In the genomic region with DNA sequence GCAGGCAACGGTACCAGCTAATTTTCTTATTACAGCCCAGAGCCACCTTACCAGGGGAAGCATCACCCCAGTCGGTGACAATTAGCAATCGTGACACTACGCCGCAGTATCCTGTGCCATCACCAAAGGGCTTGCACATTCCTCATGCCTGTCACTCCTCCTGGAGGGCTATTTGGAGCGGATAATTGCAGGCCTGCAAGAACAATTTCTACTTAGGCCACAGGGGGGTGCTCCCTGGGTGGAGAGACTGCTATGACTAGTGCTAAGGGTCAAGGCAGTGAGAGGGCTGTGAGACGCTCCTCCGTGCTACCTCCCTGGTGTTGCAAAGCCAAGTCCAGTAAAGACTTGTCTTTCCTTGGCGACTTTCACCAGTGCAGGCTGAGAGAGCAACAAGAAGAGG, we compare ENCODE assay signal across 14 mouse cellular contexts. TPM values are rescaled to one million over a fixed set of nuclear protein-coding genes. Genes with fewer than 3 reads are reported as not detected.
DNase-seq lines count a peak whose midpoint lies in the region; ATAC-seq and TF ChIP-seq lines count a peak whose summit lies in the region.
"Had no signal": no experiment of that assay in that cellular context is flagged by ENCODE, and none has a peak within 500 bp of the region (broad histone marks: within the 10 kb centered on the region; RNA-seq: fewer than 3 reads in every experiment).

No protein-coding gene starts in this region.

- intact Hi-C loops in heart, postnatal 10 days (cut with DNase I): no loop called here

- TF ChIP-seq EP300 in ES-Bruce4 (IDR thresholded peaks at IDR 0.05; ENCODE audit: insufficient read depth, low read depth, low read length): no peak

- no peak overlapping the region for H3K27ac ChIP-seq in heart, embryonic 12.5 days (ENCODE audit: poor library complexity, severe bottlenecking)
- H3K27ac ChIP-seq in ES-Bruce4 (ENCODE audit: insufficient read depth, low read length): no peak overlapping the region
- H3K27ac ChIP-seq: forebrain, embryonic 13.5 days; midbrain, embryonic 12.5 days had no signal

- H3K27me3 ChIP-seq in heart, embryonic 12.5 days (replicated peaks): peaks cover 41% of the 10 kb centered on the region
- H3K27me3 ChIP-seq in ES-Bruce4 (ENCODE audit: control insufficient read depth, insufficient read depth, low read length, poor library complexity, severe bottlenecking): no peaks in the 10 kb centered on the region
- H3K27me3 ChIP-seq: forebrain, embryonic 13.5 days; midbrain, embryonic 12.5 days had no signal

- TF ChIP-seq POLR2A in ES-Bruce4 (IDR thresholded peaks at IDR 0.05; ENCODE audit: insufficient read depth, low read length): no peak

- no peak overlapping the region for H3K9ac ChIP-seq in heart, embryonic 12.5 days
- H3K9ac ChIP-seq in ES-Bruce4 (ENCODE audit: low read depth, poor library complexity, severe bottlenecking): no peak overlapping the region
- H3K9ac ChIP-seq: forebrain, embryonic 13.5 days; midbrain, embryonic 12.5 days had no signal

- WGBS in heart, embryonic 12.5 days: 36% methylated on average over 9 of the region's 9 CpGs

- peak; percentile 10 to 37 for DNase-seq in heart, postnatal 10 days
- DNase-seq in cerebellum, adult 18-20 months: peak; percentile 72 to 80
- peak; percentile 80 for DNase-seq in lung, postnatal 10 days
- DNase-seq in gastrocnemius, postnatal 25 days: no peak
- DNase-seq in frontal cortex, adult 2 months (ENCODE audit: extremely low spot score in 1 of 2, low spot score in 1 of 2): no peak
- no peak for DNase-seq in right cerebral cortex, postnatal 25 days
- DNase-seq: heart, postnatal 36 days; liver had no signal

- no peaks in the 10 kb centered on the region for H3K4me1 ChIP-seq in heart, embryonic 12.5 days (replicated peaks)
- H3K4me1 ChIP-seq in ES-Bruce4 (ENCODE audit: control insufficient read depth, insufficient read depth, low read length): no peaks in the 10 kb centered on the region
- H3K4me1 ChIP-seq: forebrain, embryonic 13.5 days; midbrain, embryonic 12.5 days had no signal

- ATAC-seq in heart, embryonic 12.5 days (ENCODE audit: insufficient number of reproducible peaks, low FRiP score): no peak
- ATAC-seq: forebrain, embryonic 13.5 days had no signal

- H3K9me3 ChIP-seq in heart, embryonic 12.5 days (replicated peaks): no peaks in the 10 kb centered on the region
- no peaks in the 10 kb centered on the region for H3K9me3 ChIP-seq in ES-Bruce4 (replicated peaks; ENCODE audit: control insufficient read depth, insufficient read depth, low read length, poor library complexity, severe bottlenecking)
- H3K9me3 ChIP-seq: forebrain, embryonic 13.5 days; G1E; midbrain, embryonic 12.5 days had no signal

- no peak overlapping the region for H3K4me3 ChIP-seq in heart, embryonic 12.5 days
- H3K4me3 ChIP-seq in ES-Bruce4 (ENCODE audit: low read depth, low read length): no peak overlapping the region
- H3K4me3 ChIP-seq: forebrain, embryonic 13.5 days; midbrain, embryonic 12.5 days had no signal

- peak; percentile 46 for TF ChIP-seq CTCF in ES-Bruce4 (IDR thresholded peaks at IDR 0.05; ENCODE audit: low read depth, low read length)

- H3K36me3 ChIP-seq in heart, embryonic 12.5 days: no peaks in the 10 kb centered on the region
- H3K36me3 ChIP-seq in ES-Bruce4 (ENCODE audit: control insufficient read depth, insufficient read depth, low read length, poor library complexity, severe bottlenecking): no peaks in the 10 kb centered on the region
- H3K36me3 ChIP-seq: G1E; midbrain, embryonic 12.5 days had no signal

- H3K4me2 ChIP-seq in heart, embryonic 12.5 days: no peak overlapping the region
- H3K4me2 ChIP-seq: forebrain, embryonic 13.5 days; midbrain, embryonic 12.5 days had no signal

RNA-seq across cellular contexts. Expression of gene Rasgef1a, which starts 16.1 kb away (rescaled TPM):
- under 1 TPM; 0.10 to 0.37 TPM for total RNA-seq in heart, postnatal 10 days (2021)
- 0.51 and 1.1 TPM in 2 replicates for polyA plus RNA-seq in heart, embryonic 12.5 days (2016; fragmentation: Nextera tagmentation; extraction: Ambion mirVana)
- polyA plus RNA-seq in ES-Bruce4 (2011; ENCODE audit: insufficient read depth, insufficient read length, low read depth, missing spikeins): 0.67 and 0.91 TPM in 2 replicates
- total RNA-seq in gastrocnemius, postnatal 25 days (2021): under 1 TPM; 0.29 to 0.33 TPM
- 154 and 164 TPM in 2 replicates for polyA plus RNA-seq in frontal cortex, adult 2 months (2012; rRNA removed)
- polyA plus RNA-seq: G1E had no signal

RNA-seq across cellular contexts. Expression of gene Fxyd4, which starts 57.7 kb away (rescaled TPM):
- not detected for total RNA-seq in heart, postnatal 10 days (2021)
- 1.2 and 1.5 TPM in 2 replicates for polyA plus RNA-seq in heart, embryonic 12.5 days (2016; fragmentation: Nextera tagmentation; extraction: Ambion mirVana)
- not detected in 2 replicates for polyA plus RNA-seq in ES-Bruce4 (2011; ENCODE audit: insufficient read depth, insufficient read length, low read depth, missing spikeins)
- total RNA-seq in gastrocnemius, postnatal 25 days (2021): not detected
- 0.08 TPM in 1 of 2 replicates, not detected in the other for polyA plus RNA-seq in frontal cortex, adult 2 months (2012; rRNA removed)
- total RNA-seq: G1E; heart, postnatal 36 days had no signal
- polyA plus RNA-seq: G1E; large intestine, adult 2 months had no signal

Comparison
In these comparisons a context has a peak if more than half of its experiments do, and no peak if none do; other contexts are left out.
1. DNase-seq: peak in heart, postnatal 10 days (2 of 2), cerebellum, adult 18-20 months (2 of 2) and lung, postnatal 10 days (single experiment); none in gastrocnemius, postnatal 25 days (single experiment), frontal cortex, adult 2 months (0 of 2) and right cerebral cortex, postnatal 25 days (single experiment).
2. RNA of gene Rasgef1a, which starts 16.1 kb away (polyA plus RNA-seq): 154 to 164 TPM in frontal cortex, adult 2 months; 0.67 to 0.91 TPM in ES-Bruce4 and 0.51 to 1.1 TPM in heart, embryonic 12.5 days; every median in the first group is over 10 times any median in the second.